Mouse (Mus musculus): ENCODE measurements at regions not wholly inside any gene's neighbourhood (a gene's known extent, or its start where the extent isn't known, plus 50 kb on each side); places are given as distances from the start of the nearest gene placed in this dataset. TPM values are rescaled to one million over a fixed set of nuclear protein-coding genes. Genes with fewer than 3 reads are reported as not detected.

GRCm38 (mm10) chr1:136781561-136782025 lies 156.9 kb downstream of the Zfp281 start:
- DNase-seq, result peak; percentile 31 to 70

DNA sequence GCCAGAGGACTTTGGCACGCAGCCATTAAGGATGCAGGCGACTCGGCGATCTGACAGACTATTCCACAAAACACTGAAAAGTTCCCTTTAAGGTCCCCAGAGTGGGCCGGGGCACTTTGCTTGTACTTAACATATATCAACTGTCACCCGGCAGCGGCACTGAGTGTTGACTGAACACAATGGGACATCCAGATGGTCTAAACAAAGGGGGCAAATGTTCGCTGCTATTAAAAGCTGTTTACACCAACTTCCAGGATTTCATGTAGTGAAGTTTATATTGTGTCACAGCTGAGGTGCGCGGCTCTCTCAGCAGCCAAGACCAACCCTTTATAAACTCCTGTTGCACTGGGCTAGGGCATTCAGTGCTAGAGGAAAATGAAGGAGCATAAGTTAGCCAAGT lies 157.6 kb downstream of the Zfp281 start:
- DNase-seq, result peak; percentile 11 to 35

DNA sequence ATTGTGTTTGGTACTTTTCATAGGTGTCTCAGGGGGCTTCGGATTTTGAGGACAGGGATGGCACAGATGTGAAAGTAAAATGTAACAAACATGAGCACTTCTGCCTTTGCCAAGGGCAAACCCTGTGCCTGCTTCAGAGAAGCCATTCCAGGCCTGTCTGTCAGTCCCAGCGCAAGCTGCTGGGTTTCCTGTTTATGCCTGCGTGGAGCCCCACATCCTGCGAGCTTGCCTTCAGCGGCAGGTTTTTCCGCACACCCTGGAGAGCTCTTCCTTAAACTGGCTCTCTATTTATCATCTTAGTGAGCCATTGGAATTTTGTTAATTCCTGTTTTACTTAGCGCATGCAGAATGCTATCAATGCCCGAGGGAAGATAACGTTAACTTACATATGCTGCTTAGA lies 159.5 kb downstream of the Zfp281 start:
- peak in 1 of 2 experiments; percentile 35 for DNase-seq

DNA sequence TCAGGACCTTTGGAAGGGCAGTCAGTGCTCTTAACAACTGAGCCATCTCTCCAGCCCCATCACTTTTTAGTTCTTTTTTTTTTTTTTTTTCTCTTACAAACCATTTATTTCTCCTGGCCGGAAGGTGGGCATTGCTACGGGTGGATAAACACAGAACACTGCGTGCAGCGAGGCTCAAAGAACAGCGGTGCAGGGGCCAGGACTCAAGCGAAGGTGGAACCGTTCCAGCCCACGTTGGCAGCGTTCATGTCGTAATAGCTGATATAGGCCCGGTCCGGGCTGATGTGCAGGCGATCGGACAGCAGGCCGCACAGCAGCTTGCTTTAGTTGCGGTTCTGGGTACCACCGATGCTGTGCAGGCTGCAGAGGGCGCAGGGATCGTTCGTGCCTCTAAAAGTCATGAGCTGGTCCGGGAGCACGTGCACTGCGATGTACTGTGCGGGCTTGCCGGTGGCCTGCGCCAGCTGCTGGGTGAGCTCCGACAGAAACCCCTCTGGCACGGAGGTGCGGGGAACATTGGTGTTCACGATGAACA lies 164.3 kb downstream of the Zfp281 start:
- DNase-seq, result no peak

GRCm38 (mm10) chr1:136791641-136792040 lies 166.9 kb downstream of the Zfp281 start:
- no peak for DNase-seq

Small RNA genes lying in the stretch of these regions (microRNA-seq; reads per million reads assigned to microRNA genes)
- gene Gm22132, result not detected

Measured in adrenal gland, postnatal 36 days (tissue).